Mouse (Mus musculus): ENCODE measurements around the gene Vamp3. TPM values are rescaled to one million over a fixed set of nuclear protein-coding genes. Genes with fewer than 3 reads are reported as not detected.
A peak's percentile ranks its signal among the peaks of the same experiment; 100 is the strongest.
"Not testable (repeated sequence)": the region's sequence is repeated elsewhere in the genome, so short reads cannot be mapped to it uniquely, and the experiment has no call there.

The Vamp3 gene
- polyA plus RNA-seq, 1 experiment from 2014 or later = 88.8 TPM

GRCm38 (mm10) chr4:151044037-151044943 is 13.5 kb downstream of the Vamp3 start, which contains the start of gene Per3:
Per3 (minus strand) TSS chr4:151044665.
- Histone ChIP-seq H3K4me2 (replicated peaks) (peak within 1 kb of the TSS; percentile 97), H3K9ac (replicated peaks) (peak within 1 kb of the TSS; percentile 61), H3K27ac (replicated peaks) (no peak within 1 kb of the TSS), H3K36me3 (peaks cover 22% of the 10 kb centered on the region), H3K4me1 (peaks cover 17% of the 10 kb centered on the region), H3K27me3 (peaks cover 12% of the 10 kb centered on the region), H3K9me3 (no peaks in the 10 kb centered on the region), H3K4me3 (peak within 1 kb of the TSS; percentile 58)
- peak; percentile 97 for ATAC-seq (ENCODE audit: low FRiP score, low read depth)
- WGBS = under 1% methylated on average over 68 of the region's 79 CpGs

DNA sequence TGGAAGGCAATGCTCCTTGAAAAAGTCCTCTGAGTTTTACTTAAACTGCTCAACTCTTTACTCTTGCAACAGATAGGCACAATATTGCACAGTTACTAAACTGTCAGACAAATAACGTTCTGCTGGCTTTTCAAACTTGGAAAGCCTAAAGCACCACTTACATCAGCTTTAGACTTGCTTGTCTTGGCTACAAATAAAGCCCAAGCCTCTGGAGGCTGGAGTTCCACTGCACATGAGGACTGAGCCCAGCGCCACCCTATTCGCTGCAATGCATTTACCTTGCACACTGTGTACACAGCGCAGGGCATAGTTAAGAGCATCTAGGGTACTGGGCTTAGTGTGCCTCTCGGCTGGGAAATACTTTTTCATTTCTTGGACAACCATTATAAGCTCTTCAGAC is 14.5 kb downstream of the Vamp3 start:
- WGBS = 46% methylated on average over 5 of the region's 5 CpGs
- no peak for ATAC-seq (ENCODE audit: low FRiP score, low read depth)
- Histone ChIP-seq H3K27me3 (peaks cover 12% of the 10 kb centered on the region), H3K9me3 (no peaks in the 10 kb centered on the region), H3K36me3 (peaks cover 11% of the 10 kb centered on the region), H3K4me2 (replicated peaks) (peak overlapping the region; percentile 97), H3K9ac (replicated peaks) (no peak overlapping the region), H3K4me1 (peaks cover 17% of the 10 kb centered on the region), H3K4me3 (no peak overlapping the region), H3K27ac (replicated peaks) (no peak overlapping the region)

DNA sequence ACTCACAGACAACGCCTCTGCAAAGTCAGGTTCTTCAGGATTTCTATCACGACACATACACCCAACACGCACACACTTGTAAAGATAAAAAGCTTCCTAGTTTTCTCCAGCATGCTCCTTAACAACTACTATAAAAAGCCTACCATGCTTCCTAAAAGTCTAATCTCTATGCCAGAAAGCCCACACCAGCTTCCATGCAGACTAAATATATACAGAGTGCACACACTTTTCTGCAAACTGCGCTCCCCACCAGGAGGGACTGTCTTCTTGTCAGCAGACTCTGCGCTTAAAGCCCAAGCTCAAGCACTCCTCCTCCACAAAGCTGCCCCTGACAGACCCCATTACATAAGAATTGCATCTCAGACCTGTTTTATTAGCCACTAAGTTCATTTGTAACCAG is 16.3 kb downstream of the Vamp3 start:
- WGBS = 89% methylated on average over 5 of the region's 5 CpGs
- no peak overlapping the region; the same call in 1 of the 2 replicates for H3K9ac ChIP-seq (replicated peaks)

GRCm38 (mm10) chr4:151037800-151038199 is 20.0 kb downstream of the Vamp3 start:
- Histone ChIP-seq H3K27ac (replicated peaks) (no peak overlapping the region), H3K36me3 (no peaks in the 10 kb centered on the region)
- 87% methylated on average over 11 of the region's 11 CpGs for WGBS

More for the DNA sequence above, 16.3 kb downstream of the Vamp3 start:
- Histone ChIP-seq H3K4me2 (replicated peaks) (no peak overlapping the region), H3K4me1 (peaks cover 17% of the 10 kb centered on the region), H3K9me3 (no peaks in the 10 kb centered on the region), H3K4me3 (no peak overlapping the region), H3K27ac (replicated peaks) (no peak overlapping the region), H3K36me3 (no peaks in the 10 kb centered on the region), H3K27me3 (peaks cover 12% of the 10 kb centered on the region)
- no peak for ATAC-seq (ENCODE audit: low FRiP score, low read depth)

GRCm38 (mm10) chr4:151036521-151036920 is 21.2 kb downstream of the Vamp3 start:
- no peak overlapping the region for H3K9ac ChIP-seq (replicated peaks)
- no peaks in the 10 kb centered on the region for H3K4me1 ChIP-seq
- ATAC-seq (ENCODE audit: low FRiP score, low read depth) = no peak
- H3K4me3 ChIP-seq = no peak overlapping the region
- no peaks in the 10 kb centered on the region for H3K27me3 ChIP-seq
- H3K36me3 ChIP-seq = no peaks in the 10 kb centered on the region
- 88% methylated on average over 7 of the region's 7 CpGs for WGBS
- no peaks in the 10 kb centered on the region for H3K9me3 ChIP-seq
- no peak overlapping the region for H3K4me2 ChIP-seq (replicated peaks)
- no peak overlapping the region for H3K27ac ChIP-seq (replicated peaks)

More at GRCm38 (mm10) chr4:151037800-151038199, 20.0 kb downstream of the Vamp3 start:
- Histone ChIP-seq H3K27me3 (no peaks in the 10 kb centered on the region), H3K9me3 (no peaks in the 10 kb centered on the region), H3K4me2 (replicated peaks) (no peak overlapping the region), H3K4me3 (no peak overlapping the region), H3K9ac (replicated peaks) (no peak overlapping the region), H3K4me1 (no peaks in the 10 kb centered on the region)
- no peak for ATAC-seq (ENCODE audit: low FRiP score, low read depth)

- ATAC-seq (ENCODE audit: low FRiP score, low read depth) = no peak
- H3K36me3 ChIP-seq = no peaks in the 10 kb centered on the region
- WGBS = 51% methylated on average over 6 of the region's 6 CpGs
- H3K4me1 ChIP-seq = no peaks in the 10 kb centered on the region
- H3K4me2 ChIP-seq (replicated peaks) = no peak overlapping the region
- H3K27me3 ChIP-seq = no peaks in the 10 kb centered on the region
- no peak overlapping the region for H3K9ac ChIP-seq (replicated peaks)
- no peaks in the 10 kb centered on the region for H3K9me3 ChIP-seq
- no peak overlapping the region for H3K4me3 ChIP-seq
- no peak overlapping the region for H3K27ac ChIP-seq (replicated peaks)
Measured at GRCm38 (mm10) chr4:151027001-151027400, 30.8 kb downstream of the Vamp3 start.

- no peaks in the 10 kb centered on the region for H3K4me1 ChIP-seq
- no peak overlapping the region for H3K4me2 ChIP-seq (replicated peaks)
- WGBS = 90% methylated on average over 9 of the region's 9 CpGs
- H3K27me3 ChIP-seq = no peaks in the 10 kb centered on the region
- H3K36me3 ChIP-seq = no peaks in the 10 kb centered on the region
- H3K4me3 ChIP-seq = no peak overlapping the region
- H3K9ac ChIP-seq (replicated peaks) = no peak overlapping the region
- no peak for ATAC-seq (ENCODE audit: low FRiP score, low read depth)
- H3K27ac ChIP-seq (replicated peaks) = no peak overlapping the region
- no peaks in the 10 kb centered on the region for H3K9me3 ChIP-seq
Measured at GRCm38 (mm10) chr4:151024152-151024551, 33.6 kb downstream of the Vamp3 start.

- not testable (repeated sequence) for H3K9ac ChIP-seq (replicated peaks); H3K4me2 ChIP-seq (replicated peaks); H3K36me3 ChIP-seq; H3K4me3 ChIP-seq; H3K9me3 ChIP-seq; H3K27me3 ChIP-seq; ATAC-seq (ENCODE audit: low FRiP score, low read depth); H3K4me1 ChIP-seq; H3K27ac ChIP-seq (replicated peaks)
- 94% methylated on average over 1 of the region's 1 CpGs for WGBS
Measured at GRCm38 (mm10) chr4:151017356-151017755, 40.4 kb downstream of the Vamp3 start.

DNA sequence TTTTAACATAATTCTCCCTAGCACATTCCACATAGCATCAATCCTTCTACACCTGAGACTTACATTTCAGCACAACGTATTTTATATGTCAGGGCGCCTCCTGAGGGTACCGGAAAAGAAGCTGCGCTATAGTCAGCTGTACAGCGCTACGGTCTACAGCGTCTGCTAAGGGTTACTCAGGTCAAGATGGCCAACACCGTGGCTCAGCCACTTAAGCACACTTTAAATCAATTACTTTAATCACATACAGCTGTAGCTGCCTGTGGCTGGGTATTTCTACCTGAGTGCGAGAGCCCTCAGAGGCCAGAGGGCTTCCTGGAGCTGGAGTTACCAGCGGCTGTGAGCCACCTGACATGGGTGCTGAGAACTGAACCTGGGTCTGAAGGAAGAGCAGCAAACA is 41.8 kb downstream of the Vamp3 start:
- 88% methylated on average over 10 of the region's 10 CpGs for WGBS
- Histone ChIP-seq H3K9ac (replicated peaks) (no peak overlapping the region), H3K27ac (replicated peaks) (no peak overlapping the region)

GRCm38 (mm10) chr4:151010316-151010715 is 47.4 kb downstream of the Vamp3 start:
- H3K27ac ChIP-seq (replicated peaks) = no peak overlapping the region
- H3K36me3 ChIP-seq = 0 out of 2 replicates have a peak, but pooled peaks cover 8% of the 10 kb centered on the region
- H3K9me3 ChIP-seq = no peaks in the 10 kb centered on the region
- H3K4me2 ChIP-seq (replicated peaks) = no peak overlapping the region
- ATAC-seq (ENCODE audit: low FRiP score, low read depth) = no peak
- H3K4me1 ChIP-seq = no peaks in the 10 kb centered on the region
- 89% methylated on average over 7 of the region's 7 CpGs for WGBS
- no peak overlapping the region for H3K4me3 ChIP-seq
- H3K27me3 ChIP-seq = no peaks in the 10 kb centered on the region
- H3K9ac ChIP-seq (replicated peaks) = no peak overlapping the region

More for the DNA sequence above, 41.8 kb downstream of the Vamp3 start:
- ATAC-seq (ENCODE audit: low FRiP score, low read depth) = no peak
- H3K27me3 ChIP-seq = no peaks in the 10 kb centered on the region
- H3K4me1 ChIP-seq = no peaks in the 10 kb centered on the region
- no peak overlapping the region for H3K4me3 ChIP-seq
- H3K36me3 ChIP-seq = 0 out of 2 replicates have a peak, but pooled peaks cover 7% of the 10 kb centered on the region
- no peak overlapping the region for H3K4me2 ChIP-seq (replicated peaks)
- no peaks in the 10 kb centered on the region for H3K9me3 ChIP-seq

DNA sequence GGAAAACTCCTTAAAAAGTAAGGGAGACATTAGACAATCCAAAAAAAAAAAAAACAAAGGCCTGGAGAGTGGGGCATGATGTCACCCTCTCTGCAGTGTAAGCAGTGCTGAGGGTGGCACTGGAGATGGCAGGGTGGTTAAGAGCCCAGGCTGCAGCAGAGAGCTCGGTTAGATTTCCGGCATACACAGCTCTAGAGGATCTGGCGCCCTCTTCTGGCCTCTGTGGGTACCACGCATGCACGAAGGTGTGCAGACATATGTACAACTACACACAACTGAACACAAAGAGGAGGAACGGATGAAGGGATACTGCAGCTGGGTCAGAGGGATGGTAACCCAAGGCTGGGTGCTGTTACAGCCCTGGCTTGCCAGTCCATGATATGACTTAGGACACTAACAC is 50.8 kb downstream of the Vamp3 start:
- no peaks in the 10 kb centered on the region for H3K27me3 ChIP-seq
- H3K4me3 ChIP-seq = no peak overlapping the region
- H3K4me2 ChIP-seq (replicated peaks) = no peak overlapping the region
- no peak for ATAC-seq (ENCODE audit: low FRiP score, low read depth)
- H3K4me1 ChIP-seq = no peaks in the 10 kb centered on the region
- no peaks in the 10 kb centered on the region for H3K9me3 ChIP-seq
- WGBS = 46% methylated on average over 6 of the region's 6 CpGs
- H3K36me3 ChIP-seq = 0 out of 2 replicates have a peak, but pooled peaks cover 5% of the 10 kb centered on the region
- H3K27ac ChIP-seq (replicated peaks) = no peak overlapping the region
- H3K9ac ChIP-seq (replicated peaks) = no peak overlapping the region

- H3K4me3 ChIP-seq = no peak overlapping the region
- 0 out of 2 replicates have a peak, but pooled peaks cover 5% of the 10 kb centered on the region for H3K36me3 ChIP-seq
- H3K4me1 ChIP-seq = no peaks in the 10 kb centered on the region
- 94% methylated on average over 13 of the region's 13 CpGs for WGBS
- H3K9me3 ChIP-seq = no peaks in the 10 kb centered on the region
- no peak overlapping the region for H3K4me2 ChIP-seq (replicated peaks)
- no peaks in the 10 kb centered on the region for H3K27me3 ChIP-seq
- H3K9ac ChIP-seq (replicated peaks) = no peak overlapping the region
- H3K27ac ChIP-seq (replicated peaks) = no peak overlapping the region
- no peak for ATAC-seq (ENCODE audit: low FRiP score, low read depth)
Measured at GRCm38 (mm10) chr4:151005656-151006318, 52.0 kb downstream of the Vamp3 start.

All from midbrain, embryonic 12.5 days (tissue).